Mouse (Mus musculus): ENCODE results near the gene Nrap.

The Nrap gene

GRCm38 (mm10) chr19:56297264-56297663, 92.6 kb downstream of the Nrap start:
- no peak for DNase-seq (ENCODE audit: low spot score)

DNA sequence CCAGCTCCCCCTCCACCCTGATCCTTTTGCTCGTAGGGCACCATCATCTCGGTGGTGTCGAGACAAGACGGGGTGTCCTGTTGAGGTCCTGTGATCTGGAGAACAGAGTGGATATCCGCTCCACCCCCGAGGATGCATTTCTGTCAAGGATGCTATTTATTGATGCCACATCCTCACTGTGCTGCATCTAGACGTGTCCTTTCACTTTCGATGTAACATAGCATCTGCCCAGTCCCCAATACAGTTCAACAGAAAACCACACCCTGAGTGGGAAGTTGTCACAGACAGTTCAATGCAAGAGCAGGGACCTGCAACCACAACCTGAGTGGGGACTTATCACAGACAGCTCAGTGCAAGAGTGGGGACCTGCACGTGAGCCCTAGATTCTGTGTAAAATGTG, 93.2 kb downstream of the Nrap start:
- DNase-seq (ENCODE audit: low spot score), result no peak

DNA sequence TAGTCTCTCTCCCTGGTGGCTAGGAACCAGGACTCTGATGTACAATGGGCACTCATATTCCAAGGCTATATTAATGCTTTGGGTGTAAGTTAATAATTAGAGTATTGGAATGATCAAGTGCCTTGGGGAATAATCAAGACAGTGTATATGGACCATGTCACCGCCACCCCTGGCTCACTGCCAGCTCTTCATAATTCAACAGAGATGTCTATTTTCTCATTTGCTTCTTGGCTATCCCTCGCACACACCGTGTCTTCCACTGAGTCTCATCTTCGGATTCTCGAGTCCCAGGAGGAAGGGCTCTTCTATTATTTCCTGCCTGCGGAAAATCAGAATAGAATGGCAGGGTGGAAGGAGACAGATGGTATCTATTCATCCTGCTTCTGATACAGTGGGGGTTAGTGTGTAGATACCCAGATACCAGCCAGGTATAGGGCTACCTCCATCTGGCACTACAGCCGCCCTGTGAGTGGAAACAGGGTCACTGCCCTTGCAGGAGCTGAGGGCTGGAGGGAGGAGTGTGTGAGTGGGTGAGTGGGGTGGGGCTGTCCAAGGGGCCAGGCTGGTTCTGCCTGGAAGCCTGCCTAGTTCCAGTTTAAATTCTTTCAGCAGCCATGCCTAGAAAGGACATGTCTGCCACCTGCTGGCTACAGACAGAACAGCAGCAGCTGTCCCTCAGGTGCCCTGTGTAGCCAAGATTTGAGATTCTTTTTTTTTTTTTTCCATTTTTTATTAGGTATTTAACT, 95.0 kb downstream of the Nrap start:
- DNase-seq (ENCODE audit: low spot score), result peak; percentile 8

DNA sequence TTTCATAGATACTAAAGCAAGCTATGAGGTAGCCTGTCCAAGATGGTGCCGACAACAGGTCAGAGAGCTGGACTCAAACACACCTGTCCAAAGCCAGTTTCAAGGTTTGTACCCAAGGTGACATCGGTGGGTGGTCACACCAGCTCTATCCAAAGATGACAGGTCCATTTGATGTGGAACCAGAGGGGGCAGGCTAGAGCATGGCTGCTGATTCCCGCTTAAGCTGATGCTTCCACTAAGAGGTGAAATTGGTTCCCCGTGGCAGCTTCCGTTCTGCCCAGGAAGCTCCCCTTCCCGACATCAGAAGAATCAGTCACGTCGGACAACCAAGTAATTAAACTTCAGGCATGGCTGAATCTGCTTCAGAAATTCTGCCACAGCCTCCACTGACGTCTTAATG, 97.5 kb downstream of the Nrap start:
- DNase-seq (ENCODE audit: low spot score), result no peak

GRCm38 (mm10) chr19:56291898-56292297, 97.9 kb downstream of the Nrap start:
- no peak for DNase-seq (ENCODE audit: low spot score)

GRCm38 (mm10) chr19:56289642-56290041, 100.2 kb downstream of the Nrap start:
- no peak for DNase-seq (ENCODE audit: low spot score)

DNA sequence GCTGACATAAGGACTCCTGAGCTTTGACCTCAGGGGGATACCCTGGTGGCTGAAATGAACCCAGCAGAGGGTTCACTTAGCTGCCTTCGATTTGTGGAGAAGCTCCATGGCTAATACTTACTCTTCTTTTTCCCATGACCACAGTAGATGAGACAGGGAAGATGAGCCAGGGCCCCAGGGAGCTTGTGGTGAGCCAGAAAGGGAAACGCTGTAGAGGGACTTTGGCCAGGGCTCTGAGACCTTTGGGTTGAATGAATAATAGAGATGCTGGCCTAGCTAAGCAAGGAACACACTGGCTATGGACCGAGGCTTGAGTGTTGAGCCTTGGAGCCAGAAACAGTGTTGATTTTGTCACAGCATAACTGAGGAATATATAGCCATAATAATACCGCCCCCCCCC, 101.4 kb downstream of the Nrap start:
- no peak for DNase-seq (ENCODE audit: low spot score)

GRCm38 (mm10) chr19:56287580-56288367, 102.1 kb downstream of the Nrap start:
- DNase-seq (ENCODE audit: low spot score), result no peak

DNA sequence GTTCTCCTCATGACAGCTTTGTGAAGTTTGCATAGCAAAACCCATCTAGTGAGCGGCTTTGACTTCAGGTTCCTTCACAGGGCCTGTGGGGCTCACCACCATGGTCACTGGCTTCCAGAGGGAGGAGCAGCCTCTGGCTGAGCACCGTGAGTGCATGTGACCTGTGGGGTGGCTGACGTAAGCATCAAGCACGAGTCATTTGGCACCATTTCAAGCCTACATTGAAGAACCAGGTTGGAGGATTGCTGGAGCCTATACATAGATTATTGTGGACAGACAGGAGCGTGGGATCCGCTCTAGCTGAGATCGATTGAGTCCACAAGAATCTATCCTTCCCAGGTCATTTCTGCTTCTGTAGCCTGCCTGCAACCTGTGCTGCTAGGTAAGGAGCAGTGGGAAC, 103.0 kb downstream of the Nrap start, which contains the start of gene Habp2:
TSS of gene Habp2 (plus strand) at position 272 of the 400 bp plus-strand sequence.
- DNase-seq (ENCODE audit: low spot score), result no peak

DNA sequence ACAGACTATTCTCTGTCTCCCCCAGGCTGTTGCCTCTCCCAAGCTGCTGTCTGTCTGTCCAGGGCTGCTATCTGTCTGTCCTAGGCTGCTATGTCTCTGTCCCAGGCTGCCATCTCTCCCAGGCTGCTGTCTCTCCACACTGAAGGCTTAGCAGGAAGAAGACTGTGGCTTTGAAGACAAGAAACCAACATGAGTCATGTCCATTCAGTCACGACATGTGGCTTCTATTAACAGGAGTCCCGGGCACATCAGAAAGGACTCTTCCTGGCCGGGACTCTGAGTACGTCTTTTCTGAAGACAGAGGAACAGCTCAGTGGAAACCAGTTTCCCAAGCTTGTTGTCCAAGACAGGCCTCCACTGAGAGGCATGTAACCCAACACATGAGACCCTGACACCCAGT, 104.6 kb downstream of the Nrap start:
- DNase-seq (ENCODE audit: low spot score), result no peak

DNA sequence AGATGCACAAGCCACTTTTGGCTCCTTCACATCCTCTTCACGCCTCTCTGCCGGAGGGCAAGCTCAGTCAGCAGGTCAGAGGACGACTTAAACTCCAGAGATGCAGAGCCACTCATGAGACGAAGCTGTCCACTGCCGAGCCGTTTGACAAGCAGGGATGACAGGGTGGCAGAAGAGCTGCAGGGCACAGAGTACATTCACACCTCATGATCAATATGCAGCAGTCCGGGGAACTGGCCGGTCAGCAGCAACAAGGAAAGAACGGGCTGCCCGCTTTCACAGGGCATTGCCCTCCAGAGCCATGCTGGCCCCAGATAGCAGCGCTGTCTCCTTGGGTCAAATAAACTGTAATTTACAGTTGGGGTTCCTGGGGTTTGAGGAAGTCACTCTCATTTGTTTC, 111.5 kb downstream of the Nrap start:
- DNase-seq (ENCODE audit: low spot score), result no peak

- no peak for DNase-seq (ENCODE audit: low spot score)
Measured at GRCm38 (mm10) chr19:56277951-56278350, 111.9 kb downstream of the Nrap start.

DNA sequence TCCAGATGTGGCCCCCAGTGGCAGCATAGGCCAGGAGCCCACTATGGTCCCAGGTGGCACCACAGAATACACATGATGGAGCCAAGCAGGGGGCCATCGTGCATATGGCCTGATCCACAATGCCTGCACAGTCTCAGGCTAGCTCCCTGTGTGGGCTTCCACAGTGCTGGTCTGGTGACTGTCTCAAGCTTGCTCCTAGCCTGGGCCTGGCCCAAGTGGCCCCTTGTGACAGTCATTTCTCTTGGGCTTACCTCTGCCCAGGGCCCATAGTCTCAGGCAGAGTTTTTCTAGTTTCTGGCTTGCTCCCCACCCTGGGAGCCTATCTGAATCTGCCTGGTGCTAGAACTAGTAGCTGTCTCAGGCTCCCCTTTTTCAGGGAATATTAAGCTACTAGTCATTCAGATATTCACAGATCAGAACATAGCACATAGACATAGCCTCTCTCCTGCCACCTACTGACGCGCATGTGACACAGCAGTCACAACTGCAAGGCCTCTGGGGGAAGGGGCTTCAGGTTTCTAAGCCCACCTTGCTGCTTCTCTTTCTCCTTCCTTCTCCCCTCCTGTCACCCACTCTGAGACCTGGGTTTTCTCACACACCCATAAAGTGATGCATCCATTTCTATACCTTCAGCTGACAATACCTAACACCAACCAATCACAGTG, 112.6 kb downstream of the Nrap start:
- DNase-seq (ENCODE audit: low spot score), result no peak

- DNase-seq (ENCODE audit: low spot score), result no peak
Measured at GRCm38 (mm10) chr19:56272081-56272480, 117.8 kb downstream of the Nrap start.
